Mouse (Mus musculus): Measurements from ENCODE around the gene Sept9.

GRCm38 (mm10) chr11:117263096-117263808, 63.8 kb downstream of the Sept9 start:
- TF ChIP-seq POLR2A (IDR thresholded peaks at IDR 0.05; ENCODE audit: borderline replicate concordance, extremely low read depth, low read depth, low read length) (no peak), CTCF (IDR thresholded peaks at IDR 0.05; ENCODE audit: insufficient read depth, low read length) (no peak)

Data from lung, adult 2 months (tissue).